Mouse (Mus musculus) G1E (cell line): Measurements from ENCODE around the gene Il12a.

Experiments
- CTCF ChIP-seq: IDR thresholded peaks from 2 replicates; pipeline ENCODE4 v1.5.1; 2012; ENCODE audit warnings: low read depth, low read length, inconsistent platforms, mixed read lengths
- TAL1 ChIP-seq: conservative IDR thresholded peaks from 2 replicates; pipeline ENCODE4 v1.6.1; 2012; ENCODE audit warnings: low read depth, low read length, inconsistent platforms, mixed read lengths

DNA sequence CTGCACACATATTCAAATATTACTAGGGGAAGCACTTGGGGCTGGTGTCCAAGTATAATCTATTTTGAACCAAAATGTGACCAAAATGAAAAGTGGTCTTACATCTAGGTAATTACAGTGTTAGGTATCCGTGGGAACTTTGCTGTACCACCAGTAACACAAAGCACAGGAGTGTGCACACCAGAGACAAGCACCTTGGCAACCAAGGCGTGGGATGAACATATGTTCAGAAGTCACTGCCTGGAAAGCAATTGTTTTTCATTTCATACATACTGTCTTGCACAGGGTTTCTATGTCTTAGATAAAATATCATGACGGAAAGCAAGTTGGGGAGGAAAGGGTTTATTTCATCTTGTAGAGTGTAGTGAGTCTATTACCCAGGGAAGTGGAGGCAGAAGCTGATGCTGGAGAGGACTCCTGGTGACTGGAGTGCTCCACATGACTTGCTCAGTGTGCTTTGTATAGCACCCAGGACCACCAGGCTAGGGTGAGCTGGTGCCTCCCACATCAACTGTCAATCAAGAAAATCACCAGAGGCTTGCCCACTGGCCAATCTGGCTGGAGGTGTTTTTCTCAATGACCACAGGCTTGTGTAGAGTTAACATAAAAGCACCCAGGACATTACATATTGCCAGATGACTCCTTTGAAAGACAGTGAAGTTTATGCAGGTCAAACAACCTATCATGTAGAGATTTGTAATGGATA, 6.2 kb downstream of the Il12a start:
- TF ChIP-seq CTCF (no peak), TAL1 (no peak)
